Mouse (Mus musculus) heart, adult 18-20 months (tissue): ENCODE measurements around the gene Tinf2. TPM values are rescaled to one million over a fixed set of nuclear protein-coding genes. Genes with fewer than 3 reads are reported as not detected.
A peak's percentile ranks its signal among the peaks of the same experiment; 100 is the strongest.

Source experiments
- DNase-seq, 2 experiments: peaks; one replicate each; pipeline ENCODE4 v3.0.0; 2021 to 2022; ENCODE audit warnings: mixed read lengths in 1 of 2
- total RNA-seq, 2 experiments: library from RNA; stranded (reverse); gene quantifications; 2 replicates each; pipeline ENCODE4 v1.2.3; 2021

Gene Tinf2
- total RNA-seq, 2 experiments from 2014 or later = 10.1 to 12.1 TPM

- no peak for DNase-seq
These were observed 24.5 kb upstream of the Tinf2 start for GRCm38 (mm10) chr14:55706051-55706600.

DNA sequence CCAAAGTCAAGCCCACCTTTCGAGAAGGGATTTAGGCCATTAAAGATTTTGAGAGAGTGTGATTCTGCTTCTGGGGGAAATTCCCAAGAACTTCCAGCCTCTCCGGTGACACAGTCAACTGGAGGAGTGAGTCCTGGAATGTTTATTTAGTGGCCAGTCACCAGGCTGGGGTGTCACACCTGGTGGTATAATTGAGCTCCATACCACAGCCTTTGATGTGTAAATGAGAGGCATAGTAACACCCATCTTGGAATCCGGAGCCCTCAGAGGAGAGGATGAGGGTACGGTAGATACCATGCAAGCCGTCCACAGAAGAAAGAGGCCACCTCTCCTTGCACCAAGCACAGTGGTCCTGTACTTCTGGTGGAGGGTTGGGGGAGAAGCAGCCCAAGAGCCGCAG, 21.1 kb upstream of the Tinf2 start:
- DNase-seq = no peak

GRCm38 (mm10) chr14:55701131-55701530, 19.5 kb upstream of the Tinf2 start:
- no peak for DNase-seq

DNA sequence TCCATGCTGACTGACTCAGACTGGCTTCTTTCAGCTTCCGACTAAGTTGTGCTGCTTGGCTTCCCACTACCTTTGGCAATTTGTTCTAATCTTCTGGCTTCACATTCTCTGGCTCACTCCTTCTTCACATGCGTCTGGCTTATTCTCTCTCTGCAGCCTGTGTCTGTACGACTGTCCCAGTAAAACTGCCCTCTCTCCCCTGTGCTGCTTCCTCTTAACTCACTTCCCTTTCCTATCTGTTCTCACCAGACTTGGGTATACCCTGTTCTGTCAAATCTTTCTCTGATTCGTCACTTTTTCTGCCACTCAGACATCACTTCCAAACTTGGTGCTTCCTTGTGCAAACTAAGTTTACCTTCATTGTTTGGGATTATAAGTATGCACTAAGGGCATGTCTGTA, 15.6 kb upstream of the Tinf2 start:
- peak in 1 of 2 experiments; percentile 24 for DNase-seq

- DNase-seq = no peak
These were observed 7.8 kb upstream of the Tinf2 start for GRCm38 (mm10) chr14:55689433-55689832.

- no peak for DNase-seq
These were observed 486 bp upstream of the Tinf2 start for GRCm38 (mm10) chr14:55682118-55682493.

- peak in 1 of 2 experiments; percentile 20 for DNase-seq
These were observed 4.0 kb downstream of the Tinf2 start for GRCm38 (mm10) chr14:55677615-55678014.

DNA sequence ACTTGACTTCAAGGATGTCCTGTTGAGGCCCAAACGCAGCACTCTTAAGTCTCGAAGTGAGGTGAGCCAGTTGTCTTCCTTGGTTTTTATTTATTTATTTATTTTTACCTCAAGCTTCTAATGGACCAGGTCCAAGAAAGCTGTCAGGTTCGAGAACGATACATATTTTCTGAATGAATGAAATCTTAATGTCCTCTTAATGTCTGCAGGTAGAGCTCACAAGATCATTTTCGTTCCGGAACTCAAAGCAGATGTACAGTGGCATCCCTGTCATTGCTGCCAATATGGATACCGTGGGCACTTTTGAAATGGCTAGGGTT, 8.9 kb downstream of the Tinf2 start:
- no peak for DNase-seq

GRCm38 (mm10) chr14:55671833-55672740, 9.5 kb downstream of the Tinf2 start, which contains the start of the genes Gmpr2 and Nedd8:
Gene Gmpr2 (plus strand): TSS chr14:55671941.
Gene Nedd8 (minus strand): TSS chr14:55672124.
- DNase-seq = peak; percentile 96

GRCm38 (mm10) chr14:55671486-55671832, 10.2 kb downstream of the Tinf2 start:
- DNase-seq = no peak

- DNase-seq = no peak
These were observed 21.0 kb downstream of the Tinf2 start for GRCm38 (mm10) chr14:55660636-55661035.

DNA sequence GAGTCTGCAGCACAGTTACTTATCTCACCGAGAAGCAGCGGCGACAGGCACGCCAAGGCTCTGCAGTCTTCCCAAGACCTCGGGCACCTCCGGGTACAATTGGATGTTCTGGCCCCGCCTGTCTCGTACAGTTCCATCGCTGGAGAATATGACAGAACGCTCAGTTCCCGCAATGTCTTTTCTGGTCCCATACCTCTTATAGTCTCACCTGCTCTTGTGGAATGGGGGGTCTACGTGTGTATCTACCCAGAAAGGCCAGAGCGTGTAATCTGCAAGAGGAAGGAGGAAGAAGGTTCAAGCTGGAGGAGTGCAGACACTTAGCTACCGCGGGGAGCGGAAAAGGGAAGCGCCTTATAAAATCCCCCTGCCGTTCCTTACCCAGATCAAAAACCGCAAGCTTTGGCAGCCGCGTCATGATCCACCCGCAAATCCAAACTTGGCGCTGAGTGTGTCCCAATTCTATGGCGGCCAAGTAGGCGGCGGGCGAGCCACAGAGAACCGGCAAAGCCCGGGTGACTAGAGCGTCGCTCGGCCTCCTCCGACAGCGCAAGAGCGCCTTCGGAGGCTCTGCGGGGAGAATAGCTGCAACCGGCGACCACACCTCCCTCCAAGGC, 21.6 kb downstream of the Tinf2 start, which contains the start of gene Mdp1:
Gene Mdp1, minus strand, starts transcription at position 549 of the 614 bp plus-strand sequence.
- DNase-seq = peak; percentile 84 to 86

DNA sequence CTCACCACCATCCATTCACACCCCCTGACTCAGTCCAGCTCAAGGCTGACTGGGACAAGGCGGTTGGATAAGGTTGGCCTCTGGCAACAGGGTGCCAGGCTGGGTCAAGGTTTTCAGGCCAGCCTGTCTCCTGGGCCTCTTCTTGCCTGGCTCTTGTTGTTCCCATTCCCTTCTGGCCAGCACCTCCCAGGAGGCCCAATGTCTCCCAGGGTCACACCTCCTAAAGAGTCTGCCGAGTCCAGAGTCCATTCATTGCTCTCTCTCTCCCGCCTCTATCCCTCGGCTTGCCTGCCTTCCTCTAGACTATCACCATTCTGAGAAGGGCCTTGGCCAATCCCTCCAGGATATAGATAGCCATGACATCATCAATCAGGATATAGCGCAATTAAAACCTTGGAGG, 23.6 kb downstream of the Tinf2 start:
- peak in 1 of 2 experiments; percentile 23 for DNase-seq

GRCm38 (mm10) chr14:55656935-55657334, 24.7 kb downstream of the Tinf2 start:
- DNase-seq = peak; percentile 22 to 45

- no peak for DNase-seq
These were observed 30.1 kb downstream of the Tinf2 start for GRCm38 (mm10) chr14:55651528-55651927.

DNA sequence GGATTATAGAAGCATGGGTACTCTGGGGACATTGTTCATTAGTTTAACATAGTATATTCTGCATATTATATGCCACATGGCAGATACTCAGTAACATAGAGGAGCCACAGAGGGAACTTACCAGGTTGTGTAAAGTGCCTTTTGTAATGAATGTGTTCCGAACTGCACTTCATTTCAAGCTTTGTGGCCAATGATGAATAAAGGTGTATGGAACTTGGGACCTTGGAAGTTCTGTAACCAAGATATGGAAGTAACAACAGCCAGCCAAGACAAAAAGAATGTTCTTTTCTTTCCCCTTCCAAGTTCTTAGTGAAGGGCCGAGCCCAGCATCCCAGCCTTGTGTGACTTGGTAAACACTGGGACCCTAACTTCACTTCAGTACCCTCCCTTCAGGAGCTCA, 31.7 kb downstream of the Tinf2 start, which contains the start of gene Tssk4:
Gene Tssk4, plus strand, starts transcription at position 301 of the 400 bp plus-strand sequence.
- DNase-seq = no peak

DNA sequence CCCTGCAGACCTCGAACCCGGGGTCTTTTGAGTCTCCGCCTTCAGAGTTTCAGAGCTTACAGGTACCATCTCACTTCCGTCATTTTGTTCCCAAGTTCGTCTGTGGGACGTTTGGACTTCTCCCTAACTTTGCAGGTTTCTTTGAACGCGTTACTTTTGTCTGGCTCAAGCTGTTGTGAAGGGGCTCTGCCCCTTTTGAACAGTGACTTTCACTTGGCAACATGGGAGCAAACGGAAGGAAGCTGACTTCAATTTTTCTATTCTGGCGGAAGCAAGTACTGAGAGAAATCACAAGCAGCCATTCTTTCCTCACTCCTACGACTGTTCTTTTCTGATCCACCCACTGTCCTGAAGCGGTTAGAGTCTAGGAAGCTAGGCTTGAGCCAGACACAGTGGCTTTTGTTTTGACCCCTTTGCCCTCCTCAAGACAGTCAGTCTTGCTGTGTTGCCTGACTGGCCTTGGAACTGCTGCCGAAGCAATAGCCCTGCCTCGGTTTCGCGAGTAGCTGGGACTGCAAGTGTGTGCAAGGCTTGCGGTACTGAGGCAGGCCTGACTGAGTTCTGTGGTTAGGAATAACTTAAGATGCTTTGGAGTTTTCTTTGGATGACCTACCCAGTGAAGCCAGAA, 37.2 kb downstream of the Tinf2 start:
- DNase-seq = peak; percentile 27 to 28

GRCm38 (mm10) chr14:55643060-55643907, 38.3 kb downstream of the Tinf2 start, which contains the start of gene Tm9sf1:
Gene Tm9sf1 (minus strand): TSS chr14:55643806.
- peak; percentile 91 to 94 for DNase-seq

GRCm38 (mm10) chr14:55642679-55643059, 39.0 kb downstream of the Tinf2 start:
- DNase-seq = no peak

GRCm38 (mm10) chr14:55641291-55641690, 40.3 kb downstream of the Tinf2 start:
- no peak for DNase-seq

DNA sequence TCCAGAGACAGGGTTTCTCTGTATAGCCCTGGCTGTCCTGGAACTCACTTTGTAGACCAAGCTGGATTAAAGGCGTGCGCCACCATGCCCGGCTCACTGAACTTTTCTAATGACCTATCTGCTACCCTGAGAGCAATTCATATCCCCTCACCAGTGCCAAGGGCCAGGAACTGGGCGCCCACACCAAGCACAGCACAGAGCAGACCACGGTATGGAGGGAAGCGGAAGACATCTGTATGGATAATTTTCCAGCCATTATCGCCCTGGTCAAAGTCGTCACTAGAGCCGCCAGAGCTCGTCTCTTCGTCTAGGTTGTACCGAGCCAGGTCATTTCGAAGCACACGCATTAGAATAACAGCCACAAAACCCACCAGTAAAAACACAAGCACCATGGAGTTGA, 40.8 kb downstream of the Tinf2 start:
- no peak for DNase-seq

DNA sequence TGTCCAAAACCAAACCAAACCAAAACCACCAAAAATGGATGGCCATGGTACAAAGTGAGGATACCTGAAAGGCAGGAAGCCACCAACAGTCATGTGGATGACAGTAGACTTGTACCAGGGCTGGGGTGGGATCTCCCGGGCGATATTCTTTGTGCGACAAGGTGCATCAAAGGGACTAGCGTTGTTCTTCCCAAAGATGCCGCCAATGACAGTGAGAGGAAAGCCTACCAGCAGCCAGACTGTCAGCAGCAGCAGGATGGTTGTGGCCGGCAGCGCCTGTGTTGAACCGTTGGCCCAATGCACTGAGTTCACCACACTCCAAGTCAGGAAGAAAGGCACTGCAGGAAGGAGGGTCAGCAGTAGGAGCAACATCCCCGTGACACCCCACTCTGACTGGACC, 43.8 kb downstream of the Tinf2 start, which contains the start of gene Gm49378:
Gene Gm49378, minus strand, starts transcription at position 101 of the 400 bp plus-strand sequence.
- DNase-seq = no peak
